Mouse (Mus musculus): ENCODE measurements at regions not wholly inside any gene's neighbourhood (a gene's known extent, or its start where the extent isn't known, plus 50 kb on each side); places are given as distances from the start of the nearest gene placed in this dataset.
"Not testable (repeated sequence)": the region's sequence is repeated elsewhere in the genome, so short reads cannot be mapped to it uniquely, and the experiment has no call there.

DNA sequence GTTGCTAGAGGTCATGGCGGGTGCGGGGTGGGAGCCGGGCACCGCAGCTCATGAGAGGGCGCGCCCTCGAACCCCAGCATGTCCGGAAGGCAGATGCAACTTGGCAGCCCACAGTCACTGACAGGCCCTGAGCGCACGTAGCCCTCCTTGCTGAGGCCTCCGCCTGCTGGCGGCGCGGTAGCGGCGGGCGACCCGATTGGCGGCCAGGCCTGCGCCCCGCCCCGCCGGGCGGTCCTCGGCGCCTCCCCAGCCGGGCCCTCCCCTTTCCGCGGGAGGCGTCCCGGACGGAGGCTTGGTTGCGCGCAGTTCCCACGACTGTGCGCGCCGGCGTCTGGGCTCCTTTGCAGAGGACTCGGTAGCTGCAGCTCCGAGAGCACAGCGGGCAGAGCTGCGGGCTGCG is 301.9 kb downstream of the Hpcal1 start:
- DNase-seq (ENCODE audit: low read depth, low spot score): peak; percentile 69

DNA sequence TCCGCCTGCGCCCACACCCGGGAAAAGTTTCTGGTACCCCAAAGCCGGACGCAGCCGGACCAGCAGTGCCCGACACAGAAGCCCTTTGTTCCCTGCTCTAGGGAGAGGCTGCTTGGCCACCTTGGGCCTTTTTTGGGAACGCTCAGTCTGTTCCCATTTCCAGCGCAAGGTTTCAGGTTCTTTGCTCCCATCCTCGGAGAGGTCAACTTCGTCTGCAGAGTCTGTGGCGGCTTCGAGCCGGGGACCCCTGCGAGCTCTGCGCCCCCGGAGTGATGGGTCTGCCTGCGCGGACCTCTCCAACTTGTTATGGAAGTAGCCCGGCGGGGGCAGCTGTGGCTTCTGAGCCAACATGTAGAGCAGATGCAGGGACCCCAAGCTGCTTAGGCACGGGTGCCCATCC is 302.7 kb downstream of the Hpcal1 start:
- DNase-seq (ENCODE audit: low read depth, low spot score): not testable (repeated sequence)

Data from WW6 (cell line).